ENCODE assay signal across 9 mouse cellular contexts in genomic region chr17:30027343-30028029, GRCm38 (mm10). TPM values are rescaled to one million over a fixed set of nuclear protein-coding genes. Genes with fewer than 3 reads are reported as not detected.
DNase-seq lines count a peak whose midpoint lies in the region; ATAC-seq and TF ChIP-seq lines count a peak whose summit lies in the region.
"Had no signal": no experiment of that assay in that cellular context is flagged by ENCODE, and none has a peak within 500 bp of the region (broad histone marks: within the 10 kb centered on the region; RNA-seq: fewer than 3 reads in every experiment).

No protein-coding gene starts in this region.

- WGBS in forebrain, embryonic 14.5 days = 72% methylated on average over 1 of the region's 1 CpGs
- WGBS in lung, adult 2 months = 21% methylated on average over 1 of the region's 1 CpGs

- H3K4me2 ChIP-seq in forebrain, embryonic 14.5 days (ENCODE audit: low read length) = no peak overlapping the region
- H3K4me2 ChIP-seq: liver, embryonic 15.5 days had no signal

- H3K27me3 ChIP-seq in forebrain, embryonic 14.5 days (replicated peaks; ENCODE audit: control insufficient read depth, insufficient read depth, low read length) = no peaks in the 10 kb centered on the region
- no peaks in the 10 kb centered on the region for H3K27me3 ChIP-seq in splenic B cell, adult 2 months (ENCODE audit: control insufficient read depth, insufficient read depth, low read length, poor library complexity, severe bottlenecking)
- H3K27me3 ChIP-seq: liver, embryonic 15.5 days had no signal

- DNase-seq in layer of hippocampus, adult 2 months (ENCODE audit: low spot score in 2 of 2) = no peak
- DNase-seq in layer of hippocampus, adult 18-20 months (ENCODE audit: low spot score in 2 of 2) = no peak
- peak; percentile 56 for DNase-seq in Muller cell, postnatal 12 days (ENCODE audit: inconsistent ontology term)
- peak; percentile 77 for DNase-seq in forebrain, embryonic 14.5 days (ENCODE audit: low spot score)
- peak; percentile 43 for DNase-seq in lung, adult 2 months
- peak; percentile 61 for DNase-seq in splenic B cell, adult 2 months (ENCODE audit: low read depth, low spot score)
- DNase-seq in cerebellum, adult 11-12 months = no peak

- peaks cover 35% of the 10 kb centered on the region for H3K4me1 ChIP-seq in forebrain, embryonic 14.5 days (ENCODE audit: control insufficient read depth, insufficient read depth, low read length)
- peaks cover 46% of the 10 kb centered on the region for H3K4me1 ChIP-seq in lung, adult 2 months (ENCODE audit: control insufficient read depth, insufficient read depth, low read length)

- no peak for TF ChIP-seq POLR2A in lung, adult 2 months (IDR thresholded peaks at IDR 0.05; ENCODE audit: borderline replicate concordance, extremely low read depth, low read depth, low read length)

- H3K4me3 ChIP-seq in layer of hippocampus, adult 2 months = no peak overlapping the region
- H3K4me3 ChIP-seq in forebrain, embryonic 14.5 days (ENCODE audit: low read depth, low read length) = no peak overlapping the region
- H3K4me3 ChIP-seq in lung, adult 2 months (replicated peaks; ENCODE audit: extremely low read depth, low read depth, low read length) = no peak overlapping the region
- H3K4me3 ChIP-seq: liver, embryonic 15.5 days had no signal

- peak; percentile 48; the same call in 1 of the 2 replicates for ATAC-seq in forebrain, embryonic 14.5 days
- peak; percentile 87 for ATAC-seq in inflammation-experienced regulatory T-cells, adult 6 months

- no peaks in the 10 kb centered on the region for H3K9me3 ChIP-seq in forebrain, embryonic 14.5 days (replicated peaks; ENCODE audit: control insufficient read depth, low read length)
- H3K9me3 ChIP-seq: liver, embryonic 15.5 days had no signal

- no peak overlapping the region for H3K9ac ChIP-seq in forebrain, embryonic 14.5 days (ENCODE audit: low read length)
- H3K9ac ChIP-seq: liver, embryonic 15.5 days had no signal

- no peak for TF ChIP-seq CTCF in layer of hippocampus, adult 2 months (conservative IDR thresholded peaks at IDR 0.05)
- no peak for TF ChIP-seq CTCF in lung, adult 2 months (IDR thresholded peaks at IDR 0.05; ENCODE audit: insufficient read depth, low read length)

- H3K27ac ChIP-seq in layer of hippocampus, adult 2 months = 0 out of 2 replicates have a peak overlapping the region, but pooled peaks have one; percentile 11
- no peak overlapping the region for H3K27ac ChIP-seq in forebrain, embryonic 14.5 days (ENCODE audit: low read depth, low read length)
- H3K27ac ChIP-seq: liver, embryonic 15.5 days had no signal

- no peaks in the 10 kb centered on the region for H3K36me3 ChIP-seq in forebrain, embryonic 14.5 days (ENCODE audit: control insufficient read depth, insufficient read depth, low read length)
- no peaks in the 10 kb centered on the region for H3K36me3 ChIP-seq in splenic B cell, adult 2 months (ENCODE audit: control insufficient read depth, insufficient read depth, low read length, poor library complexity, severe bottlenecking)
- H3K36me3 ChIP-seq: liver, embryonic 15.5 days had no signal

RNA-seq across cellular contexts. Expression of gene Zfand3, which starts 23.0 kb away (rescaled TPM):
- 100 to 1,000 TPM; 112 to 118 TPM for total RNA-seq in layer of hippocampus, adult 2 months (2021)
- 100 to 1,000 TPM; 119 to 120 TPM for total RNA-seq in layer of hippocampus, adult 18-20 months (2021)
- 57.2 and 59.5 TPM in 2 replicates for polyA plus RNA-seq in forebrain, embryonic 14.5 days (2014; fragmentation: Nextera tagmentation; extraction: Ambion mirVana)
- polyA plus RNA-seq in inflammation-experienced regulatory T-cells, adult 6 months (2017; shearing (Covaris generic)) = 10 to 100 TPM; 17.4 to 33.0 (median 17.9) TPM
- 93.6 and 122 TPM in 2 replicates for polyA plus RNA-seq in lung, adult 2 months (2012; rRNA removed)

RNA-seq across cellular contexts. Expression of gene Mdga1, which starts 57.6 kb away (rescaled TPM):
- 10 to 100 TPM; 70.1 to 73.8 TPM for total RNA-seq in layer of hippocampus, adult 2 months (2021)
- total RNA-seq in layer of hippocampus, adult 18-20 months (2021) = 10 to 100 TPM; 53.8 to 63.8 TPM
- 9.4 and 9.9 TPM in 2 replicates for polyA plus RNA-seq in forebrain, embryonic 14.5 days (2014; fragmentation: Nextera tagmentation; extraction: Ambion mirVana)
- polyA plus RNA-seq in inflammation-experienced regulatory T-cells, adult 6 months (2017; shearing (Covaris generic)) = not detected
- 3.9 and 4.4 TPM in 2 replicates for polyA plus RNA-seq in lung, adult 2 months (2012; rRNA removed)

Comparison
In these comparisons a context has a peak if more than half of its experiments do, and no peak if none do; other contexts are left out.
1. DNase-seq: peak in Muller cell, postnatal 12 days (single experiment), forebrain, embryonic 14.5 days (single experiment), lung, adult 2 months (single experiment) and splenic B cell, adult 2 months (single experiment); none in layer of hippocampus, adult 2 months (0 of 2), layer of hippocampus, adult 18-20 months (0 of 2) and cerebellum, adult 11-12 months (single experiment).